Mouse (Mus musculus): ENCODE data around the gene Lifr.
A peak's percentile ranks its signal among the peaks of the same experiment; 100 is the strongest.

Gene Lifr

GRCm38 (mm10) chr15:7090211-7090765 lies at the start of gene Lifr:
Gene Lifr (plus strand): TSS chr15:7090614.
- no peak for DNase-seq (ENCODE audit: low spot score)

- no peak for DNase-seq (ENCODE audit: low spot score)
These were observed 46.2 kb upstream of the Lifr start for GRCm38 (mm10) chr15:7044081-7044749.

DNA sequence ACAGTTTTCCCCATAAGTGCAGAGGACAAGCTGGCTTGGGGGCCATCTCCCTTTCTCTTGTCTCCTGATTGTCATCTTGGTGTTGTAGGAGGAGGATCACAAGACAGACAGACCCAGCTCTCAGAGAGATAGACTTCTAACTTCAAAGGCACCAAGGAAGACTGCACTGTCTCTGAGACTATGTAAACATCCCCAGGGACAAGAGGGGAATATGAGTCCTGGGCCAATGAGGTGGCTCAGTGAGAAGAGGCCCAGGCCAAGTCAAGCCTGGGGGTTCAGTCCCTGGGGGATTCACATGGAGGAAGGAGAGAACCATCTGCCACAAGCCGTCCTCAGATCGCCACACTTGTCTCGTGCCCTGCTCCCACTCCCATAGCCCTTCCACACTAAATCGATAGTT lies 45.4 kb upstream of the Lifr start:
- no peak for DNase-seq (ENCODE audit: low spot score)

DNA sequence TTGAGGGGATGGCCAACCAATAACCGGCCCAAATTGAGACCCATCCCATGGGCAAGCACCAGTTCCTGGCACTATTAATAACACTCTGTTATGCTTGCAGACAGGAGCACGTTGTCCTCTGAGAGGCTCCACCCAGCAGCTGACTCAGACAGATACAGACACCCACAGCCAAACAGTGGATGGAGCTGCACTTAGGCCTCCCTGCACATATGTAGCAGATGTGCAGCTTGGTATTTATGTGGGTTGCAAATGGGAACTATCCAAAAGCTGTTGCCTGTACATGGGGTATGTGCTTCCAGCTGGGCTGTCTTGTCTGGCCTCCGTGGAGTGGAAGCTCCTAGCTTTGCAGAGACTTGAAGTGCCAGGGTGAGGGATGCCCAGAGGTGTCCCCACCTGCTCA lies 42.5 kb upstream of the Lifr start:
- DNase-seq (ENCODE audit: low spot score): no peak

GRCm38 (mm10) chr15:7048916-7049315 lies 41.5 kb upstream of the Lifr start:
- DNase-seq (ENCODE audit: low spot score): no peak

DNA sequence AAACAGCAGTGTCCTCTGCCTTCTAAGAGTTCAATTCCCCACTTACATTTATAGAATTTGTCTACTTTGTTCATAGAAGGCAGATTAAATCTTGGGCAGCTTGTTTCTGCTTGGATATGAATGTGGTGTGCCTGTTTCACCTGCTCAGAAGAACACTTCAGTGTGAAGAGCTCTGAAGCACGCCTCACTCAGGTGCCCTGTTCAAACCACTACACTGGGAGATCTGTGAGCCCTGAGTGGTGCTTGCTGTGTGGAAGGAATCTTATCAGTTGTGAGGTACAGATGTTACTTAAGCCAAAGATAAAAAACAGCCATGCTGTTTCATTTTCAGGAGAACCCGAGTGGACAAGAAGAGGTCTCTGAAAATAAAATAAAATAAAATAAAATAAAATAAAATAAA lies 38.7 kb upstream of the Lifr start:
- no peak for DNase-seq (ENCODE audit: low spot score)

DNA sequence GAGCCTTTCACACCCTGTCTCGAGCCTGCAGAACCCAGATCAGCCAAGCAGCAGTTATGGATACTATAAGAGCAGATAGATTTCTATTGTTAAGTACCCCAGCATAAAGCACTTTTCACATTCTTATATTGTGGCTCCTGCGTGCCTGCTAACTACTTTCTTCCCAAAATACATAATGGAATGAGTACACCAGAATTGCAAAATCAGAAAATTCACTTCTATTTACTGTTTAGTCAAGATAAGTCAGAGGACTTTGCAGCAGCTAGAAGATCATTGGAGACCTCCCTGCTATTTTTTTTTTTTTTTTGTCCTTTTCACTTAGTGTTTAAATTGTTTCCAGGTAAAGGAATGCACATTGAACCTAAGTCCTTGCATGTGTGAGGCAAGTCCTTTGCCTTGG lies 38.3 kb upstream of the Lifr start:
- DNase-seq (ENCODE audit: low spot score): no peak

DNA sequence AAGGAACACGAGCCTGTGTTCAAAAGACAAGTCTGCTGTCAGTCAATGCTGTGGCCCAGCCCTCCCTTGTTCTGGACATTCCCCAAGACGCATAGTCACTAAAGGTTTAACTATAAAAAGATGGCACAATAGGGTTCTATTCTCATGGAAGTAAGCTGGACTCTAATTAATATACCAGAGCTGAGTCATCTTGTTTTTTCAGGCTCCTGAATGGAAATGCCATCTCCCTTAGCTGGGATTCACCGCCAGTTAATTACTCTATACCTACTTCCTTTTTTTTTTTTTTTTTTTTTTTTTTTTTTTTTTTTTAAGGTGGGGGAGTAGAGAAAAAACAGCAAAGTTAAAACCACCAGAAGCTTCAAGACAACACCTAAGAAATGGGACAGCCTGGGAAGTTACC lies 33.6 kb upstream of the Lifr start:
- no peak for DNase-seq (ENCODE audit: low spot score)

DNA sequence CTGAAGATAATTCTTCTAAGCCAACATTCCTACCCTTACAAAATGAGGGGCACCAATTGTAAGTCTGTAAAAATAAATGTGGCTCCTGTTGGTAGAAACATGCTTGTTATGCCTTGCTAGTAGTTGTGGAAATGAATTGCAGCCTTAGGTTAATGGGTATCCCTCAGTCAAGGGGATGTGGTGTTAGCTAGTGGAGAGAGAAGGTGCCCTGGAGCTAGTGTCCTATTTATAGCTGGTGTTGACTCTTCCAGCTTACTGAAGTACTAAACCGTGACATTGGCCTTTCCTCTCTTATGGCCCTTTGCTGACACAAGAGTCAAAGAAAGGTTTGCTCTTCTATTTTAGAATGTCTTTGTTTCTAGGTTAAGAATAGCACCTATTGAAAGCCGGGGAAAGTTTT lies 29.9 kb upstream of the Lifr start:
- DNase-seq (ENCODE audit: low spot score): no peak

DNA sequence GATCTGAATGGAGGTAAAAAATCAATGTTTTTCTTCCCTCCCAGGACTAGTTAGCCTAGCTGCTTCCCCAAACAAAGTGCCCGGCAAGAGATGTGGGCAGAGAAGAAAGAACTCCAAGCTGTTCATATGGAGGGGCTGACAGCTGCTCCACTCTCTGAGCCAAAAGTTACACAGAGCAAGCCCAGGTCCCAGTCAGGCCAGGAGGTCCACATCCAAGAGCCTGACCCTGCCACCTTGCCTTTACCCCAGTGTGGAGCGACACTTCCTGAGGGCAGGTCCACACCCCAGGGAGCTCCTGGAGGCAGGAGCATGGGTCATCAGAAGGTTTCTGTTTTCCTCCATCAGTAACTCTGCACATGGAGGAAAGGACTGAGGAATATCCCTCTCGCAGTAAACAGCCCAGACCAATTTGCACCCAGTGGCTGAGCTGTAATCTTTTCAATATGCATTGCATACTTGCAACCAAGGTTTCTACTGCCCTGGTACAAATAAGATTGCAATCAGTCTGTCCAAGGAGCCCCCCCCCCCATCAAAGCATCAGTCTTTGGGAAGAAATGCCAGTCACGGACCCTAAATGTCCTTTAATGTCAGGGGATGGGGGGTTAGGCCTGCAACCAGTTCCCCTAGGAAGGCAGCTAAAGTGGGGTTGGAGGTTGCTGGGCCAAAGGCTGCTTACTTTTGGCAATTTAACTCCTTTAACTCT lies 28.3 kb upstream of the Lifr start:
- no peak for DNase-seq (ENCODE audit: low spot score)

DNA sequence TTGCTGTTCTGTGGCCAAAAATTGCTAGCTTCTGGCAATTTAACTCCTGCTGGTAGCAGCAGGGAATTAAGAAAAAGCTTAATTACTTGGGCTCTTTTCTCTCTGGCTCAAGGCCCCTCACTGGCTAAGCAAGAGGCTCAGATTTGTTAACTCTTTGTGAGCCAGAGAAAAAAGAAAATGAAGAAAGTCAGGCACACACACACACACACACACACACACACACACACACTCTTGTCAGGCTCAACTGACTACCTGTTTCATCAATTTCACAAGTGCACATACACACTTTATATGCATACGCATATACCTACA lies 27.8 kb upstream of the Lifr start:
- no peak for DNase-seq (ENCODE audit: low spot score)

DNA sequence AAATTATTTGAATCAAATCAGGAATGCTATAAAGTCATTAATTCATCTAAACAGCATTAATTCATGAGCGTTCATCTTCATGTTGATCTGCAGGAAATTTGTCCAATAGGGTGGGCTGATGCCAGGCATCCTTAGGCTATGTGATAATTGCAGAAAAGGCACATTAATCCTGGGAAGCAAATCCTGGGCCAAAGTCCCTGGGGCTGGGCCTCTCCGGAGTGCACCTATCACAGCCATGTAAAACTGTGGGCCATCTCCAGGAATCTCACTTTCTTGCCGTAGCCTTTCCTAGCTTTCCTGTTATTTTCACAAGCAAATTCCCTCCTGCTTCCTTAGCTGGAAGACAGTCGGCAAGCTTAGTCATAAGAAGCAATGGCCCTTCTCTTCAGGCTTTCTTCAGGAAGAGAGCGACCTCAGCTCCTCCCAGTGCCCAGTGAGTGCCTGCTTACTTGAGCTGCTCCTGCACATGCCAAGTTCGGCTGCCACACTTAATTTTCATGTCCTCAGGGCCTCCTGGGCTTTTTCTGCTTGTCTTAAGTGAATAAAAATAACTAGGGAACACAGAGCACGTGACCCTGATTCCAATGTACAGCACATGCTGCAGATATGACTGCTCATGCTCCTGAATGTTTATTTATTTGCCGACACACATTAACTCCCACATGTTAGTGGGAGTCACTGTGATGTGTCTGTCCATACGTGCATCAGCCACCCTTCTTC lies 26.7 kb upstream of the Lifr start:
- DNase-seq (ENCODE audit: low spot score): no peak

GRCm38 (mm10) chr15:7064992-7065523 lies 25.4 kb upstream of the Lifr start:
- no peak for DNase-seq (ENCODE audit: low spot score)

DNA sequence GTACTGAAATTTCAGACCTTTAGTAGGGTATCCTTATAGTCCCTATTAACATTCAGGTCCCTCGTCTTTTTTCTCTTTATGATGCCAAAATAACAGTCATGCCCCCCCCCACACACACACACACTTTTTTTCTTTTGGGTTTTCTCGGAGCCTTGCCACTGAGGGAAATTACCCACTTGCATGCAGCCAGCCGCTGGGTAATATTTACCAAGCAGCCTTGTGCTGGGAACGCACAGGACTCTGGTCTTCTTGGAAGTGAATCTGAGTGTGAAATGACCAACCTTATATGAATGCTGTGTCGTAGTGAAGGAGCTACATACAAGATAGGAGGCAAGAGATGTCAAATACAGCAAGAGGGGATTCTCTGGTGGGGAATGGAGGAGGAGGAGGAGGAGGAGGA lies 24.8 kb upstream of the Lifr start:
- no peak for DNase-seq (ENCODE audit: low spot score)

GRCm38 (mm10) chr15:7066752-7067151 lies 23.7 kb upstream of the Lifr start:
- no peak for DNase-seq (ENCODE audit: low spot score)

- no peak for DNase-seq (ENCODE audit: low spot score)
These were observed 21.0 kb upstream of the Lifr start for GRCm38 (mm10) chr15:7069374-7069773.

DNA sequence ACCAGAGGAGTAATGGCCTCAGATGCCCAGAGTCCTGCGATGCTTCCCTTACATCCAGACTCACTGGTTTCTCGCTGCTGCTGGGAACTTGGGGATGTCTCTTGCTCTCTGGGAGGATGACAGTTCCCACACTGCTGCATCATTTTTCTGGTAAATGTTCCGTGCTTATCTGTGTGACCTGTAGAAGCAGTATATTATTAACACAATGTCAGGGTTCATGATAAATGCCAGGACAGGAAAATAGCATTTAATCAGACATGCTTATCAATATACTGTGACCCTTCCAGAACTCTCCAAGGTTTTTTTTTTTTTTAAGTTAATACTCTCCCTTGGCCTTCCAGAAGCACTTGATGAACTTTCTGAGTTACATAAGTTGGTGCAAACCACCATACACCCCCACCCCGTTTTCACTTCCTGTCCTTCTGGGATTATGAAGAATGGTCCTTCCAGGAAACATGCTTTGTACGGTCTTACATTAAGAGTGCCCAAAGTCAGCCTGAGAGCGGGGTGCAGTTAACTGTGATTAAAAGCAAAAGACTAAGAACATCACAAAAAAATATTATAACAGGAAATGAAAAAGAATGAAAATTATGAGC lies 20.1 kb upstream of the Lifr start:
- no peak for DNase-seq (ENCODE audit: low spot score)

GRCm38 (mm10) chr15:7073269-7073668 lies 17.1 kb upstream of the Lifr start:
- no peak for DNase-seq (ENCODE audit: low spot score)

GRCm38 (mm10) chr15:7075185-7075584 lies 15.2 kb upstream of the Lifr start:
- DNase-seq (ENCODE audit: low spot score): peak; percentile 13

GRCm38 (mm10) chr15:7078356-7078755 lies 12.1 kb upstream of the Lifr start:
- no peak for DNase-seq (ENCODE audit: low spot score)

- no peak for DNase-seq (ENCODE audit: low spot score)
These were observed 10.6 kb upstream of the Lifr start for GRCm38 (mm10) chr15:7079631-7080337.

Data from adipocyte (in vitro differentiated cells).